8 mouse cellular contexts compared by ENCODE assay signal in the genomic region with DNA sequence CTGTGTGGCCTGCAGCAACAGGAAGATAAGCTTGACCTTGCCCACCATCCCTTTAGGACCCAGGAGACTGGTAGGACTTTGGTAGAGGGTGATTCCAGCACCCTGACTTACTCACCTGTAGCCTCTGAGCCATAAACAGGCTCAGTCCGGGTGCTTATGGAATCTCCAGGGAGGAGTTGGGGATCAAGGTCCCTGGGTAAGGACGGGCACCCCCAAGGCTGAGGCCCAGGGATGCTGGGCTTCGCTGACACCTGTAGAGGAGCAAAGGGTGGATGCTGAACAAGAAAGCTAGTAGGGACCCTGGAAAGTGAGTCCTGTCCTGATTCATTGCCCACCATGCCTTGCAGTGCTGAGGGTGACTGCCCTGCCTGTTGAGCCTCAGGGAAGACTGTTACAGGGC.
DNase-seq lines count a peak whose midpoint lies in the region; ATAC-seq and TF ChIP-seq lines count a peak whose summit lies in the region.
"Not testable (repeated sequence)": the region's sequence is repeated elsewhere in the genome, so short reads cannot be mapped to it uniquely, and the experiment has no call there.

No protein-coding gene starts in this region.

- H3K4me1 ChIP-seq in forebrain, embryonic 14.5 days (ENCODE audit: control insufficient read depth, insufficient read depth, low read length); heart, embryonic 12.5 days (replicated peaks); hindbrain, embryonic 16.5 days (ENCODE audit: control insufficient read depth, insufficient read depth, low read depth, low read length); limb, embryonic 11.5 days (ENCODE audit: control insufficient read depth, insufficient read depth, low read length); liver, embryonic 16.5 days (ENCODE audit: control insufficient read depth, low read depth, low read length); midbrain, embryonic 12.5 days: not testable (repeated sequence)

- 87% methylated on average over 3 of the region's 3 CpGs for WGBS in forebrain, embryonic 14.5 days
- WGBS in heart, embryonic 12.5 days = 78% methylated on average over 3 of the region's 3 CpGs
- WGBS in hindbrain, embryonic 16.5 days = 88% methylated on average over 3 of the region's 3 CpGs
- WGBS in limb, embryonic 11.5 days = 85% methylated on average over 3 of the region's 3 CpGs
- 76% methylated on average over 3 of the region's 3 CpGs for WGBS in liver, embryonic 16.5 days (ENCODE audit: insufficient replicate concordance)
- WGBS in midbrain, embryonic 12.5 days = 91% methylated on average over 3 of the region's 3 CpGs

- not testable (repeated sequence) for H3K9ac ChIP-seq in forebrain, embryonic 14.5 days (ENCODE audit: low read length); heart, embryonic 12.5 days; hindbrain, embryonic 16.5 days (ENCODE audit: low read depth, low read length); limb, embryonic 11.5 days (ENCODE audit: low read length); liver, embryonic 16.5 days (ENCODE audit: low read depth, low read length); midbrain, embryonic 12.5 days (replicated peaks)

- not testable (repeated sequence) for H3K27ac ChIP-seq in forebrain, embryonic 14.5 days (ENCODE audit: low read depth, low read length); heart, embryonic 12.5 days (ENCODE audit: poor library complexity, severe bottlenecking); hindbrain, embryonic 16.5 days (ENCODE audit: low read depth, low read length); limb, embryonic 11.5 days (replicated peaks; ENCODE audit: low read depth, low read length); liver, embryonic 16.5 days (ENCODE audit: low read length); midbrain, embryonic 12.5 days (replicated peaks)

- peaks cover 16% of the 10 kb centered on the region for H3K9me3 ChIP-seq in forebrain, embryonic 14.5 days (replicated peaks; ENCODE audit: control insufficient read depth, low read length)
- peaks cover 18% of the 10 kb centered on the region for H3K9me3 ChIP-seq in heart, embryonic 12.5 days (replicated peaks)
- peaks cover 11% of the 10 kb centered on the region for H3K9me3 ChIP-seq in hindbrain, embryonic 16.5 days (ENCODE audit: control insufficient read depth, low read length)
- H3K9me3 ChIP-seq in limb, embryonic 11.5 days (ENCODE audit: control insufficient read depth, low read length) = peaks cover 10% of the 10 kb centered on the region
- not testable (repeated sequence) for H3K9me3 ChIP-seq in liver, embryonic 16.5 days (replicated peaks; ENCODE audit: control insufficient read depth, low read length)
- peaks cover 18% of the 10 kb centered on the region for H3K9me3 ChIP-seq in midbrain, embryonic 12.5 days

- not testable (repeated sequence) for H3K4me2 ChIP-seq in forebrain, embryonic 14.5 days (ENCODE audit: low read length); heart, embryonic 12.5 days; hindbrain, embryonic 16.5 days (ENCODE audit: low read length); limb, embryonic 11.5 days (ENCODE audit: low read depth, severe bottlenecking); liver, embryonic 16.5 days (ENCODE audit: low read depth, low read length); midbrain, embryonic 12.5 days (replicated peaks)

- not testable (repeated sequence) for TF ChIP-seq CTCF in Patski (IDR thresholded peaks at IDR 0.05)

- in situ Hi-C loops in Patski (cut with MboI; ENCODE audit: low pct_unique_long_range_greater_than_20kb) = not testable (repeated sequence)

- ATAC-seq in Patski = peak; percentile 2
- peak; percentile 1; the same call in 1 of the 2 replicates for ATAC-seq in forebrain, embryonic 14.5 days
- ATAC-seq in heart, embryonic 12.5 days (ENCODE audit: insufficient number of reproducible peaks, low FRiP score) = peak; percentile 3
- peak; percentile 11 for ATAC-seq in hindbrain, embryonic 16.5 days
- ATAC-seq in limb, embryonic 11.5 days (ENCODE audit: insufficient number of reproducible peaks, low FRiP score, low TSS enrichment, low read depth) = peak; percentile 8
- peak; percentile 1; the same call in 1 of the 2 replicates for ATAC-seq in liver, embryonic 16.5 days (ENCODE audit: low read depth)
- ATAC-seq in midbrain, embryonic 12.5 days (ENCODE audit: low FRiP score, low read depth) = peak; percentile 2; the same call in 1 of the 2 replicates

- DNase-seq in Patski (ENCODE audit: low read depth, low spot score); forebrain, embryonic 14.5 days (ENCODE audit: low spot score); limb, embryonic 11.5 days (ENCODE audit: low spot score): not testable (repeated sequence)
- peak; percentile 38 for DNase-seq in right cerebral cortex, postnatal 14 days

- CTCF ChIA-PET in Patski (lab: Charles Lee) = interaction anchor here (18.9 to 29.7 kb wide), 3 partner anchors 14 to 57 kb away, joined by 518 to 1630 read pairs (median 545); a partner anchor contains a TSS

- not testable (repeated sequence) for H3K36me3 ChIP-seq in forebrain, embryonic 14.5 days (ENCODE audit: control insufficient read depth, insufficient read depth, low read length); hindbrain, embryonic 16.5 days (ENCODE audit: control insufficient read depth, insufficient read depth, low read length); limb, embryonic 11.5 days (ENCODE audit: control insufficient read depth, insufficient read depth, low read length); liver, embryonic 16.5 days (ENCODE audit: control insufficient read depth, insufficient read depth); midbrain, embryonic 12.5 days
- 0 out of 2 replicates have a peak, but pooled peaks cover 11% of the 10 kb centered on the region for H3K36me3 ChIP-seq in heart, embryonic 12.5 days

- not testable (repeated sequence) for H3K27me3 ChIP-seq in Patski; forebrain, embryonic 14.5 days (replicated peaks; ENCODE audit: control insufficient read depth, insufficient read depth, low read length); heart, embryonic 12.5 days (replicated peaks); hindbrain, embryonic 16.5 days (replicated peaks; ENCODE audit: control insufficient read depth, insufficient read depth, low read length); limb, embryonic 11.5 days (ENCODE audit: control insufficient read depth, insufficient read depth, low read length); liver, embryonic 16.5 days (ENCODE audit: control insufficient read depth, insufficient read depth, low read depth, low read length); midbrain, embryonic 12.5 days

- not testable (repeated sequence) for H3K4me3 ChIP-seq in forebrain, embryonic 14.5 days (ENCODE audit: low read depth, low read length); heart, embryonic 12.5 days; hindbrain, embryonic 16.5 days (ENCODE audit: low read length); limb, embryonic 11.5 days (ENCODE audit: low read depth, low read length); liver, embryonic 16.5 days (ENCODE audit: low read depth, low read length); midbrain, embryonic 12.5 days

- POLR2A ChIA-PET in Patski (lab: Charles Lee) = interaction anchor here (0.7 to 7.0 kb wide), 5 partner anchors 13 to 34 kb away, joined by 3 to 58 read pairs (median 12); no protein-coding TSS in a partner anchor
